Mouse (Mus musculus): ENCODE measurements around the gene Zxdc. TPM values are rescaled to one million over a fixed set of nuclear protein-coding genes. Genes with fewer than 3 reads are reported as not detected.

Gene Zxdc
- total and polyA plus RNA-seq, 3 experiments: 8.6 to 10.7 TPM; not detected in 1

DNA sequence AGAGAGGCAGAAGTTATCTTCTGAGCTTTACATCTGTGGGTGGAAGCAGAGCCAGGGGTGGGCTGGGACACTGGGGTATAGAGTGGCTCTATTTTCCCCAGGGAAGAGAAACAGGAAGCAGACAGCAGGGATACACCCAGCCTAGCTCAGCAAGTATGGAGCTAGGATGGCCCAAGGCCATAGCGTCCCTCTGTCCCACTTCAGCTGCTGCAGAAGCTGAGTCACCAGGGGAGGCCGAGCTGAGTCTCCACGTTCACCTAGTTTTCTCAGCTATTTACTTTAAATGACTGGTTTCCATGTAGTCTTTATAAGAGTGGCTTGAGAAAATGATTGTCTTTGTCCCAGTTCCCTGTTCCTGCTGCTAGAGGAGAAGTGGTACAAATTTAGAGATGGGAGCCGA, 20.8 kb upstream of the Zxdc start:
- H3K27me3 ChIP-seq (ENCODE audit: control insufficient read depth in 1 of 2, insufficient read depth in 2 of 2, low read length in 2 of 2): 0 out of 4 replicates have a peak, but pooled peaks cover 0 to 2% of the 10 kb centered on the region in 2 experiments
- TF ChIP-seq EP300 (IDR thresholded peaks at IDR 0.05; ENCODE audit: low read depth in 1 of 2, low read length in 2 of 2) (no peak), SMC3 (IDR thresholded peaks at IDR 0.05; ENCODE audit: low read depth, low read length) (no peak), GABPA (IDR thresholded peaks at IDR 0.05; ENCODE audit: low read depth, low read length) (no peak), POLR2AphosphoS2 (IDR thresholded peaks at IDR 0.05; ENCODE audit: low read length) (no peak), BHLHE40 (IDR thresholded peaks at IDR 0.05; ENCODE audit: borderline replicate concordance, low read depth, low read length) (no peak), TAL1 (IDR thresholded peaks at IDR 0.05; ENCODE audit: low read length) (no peak), HCFC1 (IDR thresholded peaks at IDR 0.05; ENCODE audit: low read depth, low read length) (no peak), CHD2 (IDR thresholded peaks at IDR 0.05; ENCODE audit: low read length) (no peak), ZKSCAN1 (IDR thresholded peaks at IDR 0.05; ENCODE audit: low read depth, low read length) (no peak), MAX (IDR thresholded peaks at IDR 0.05; ENCODE audit: low read length) (no peak), RCOR1 (IDR thresholded peaks at IDR 0.05; ENCODE audit: low read depth, low read length) (no peak), TCF12 (IDR thresholded peaks at IDR 0.05; ENCODE audit: low read depth, low read length) (no peak), USF2 (IDR thresholded peaks at IDR 0.05; ENCODE audit: borderline replicate concordance in 1 of 2, insufficient read depth in 1 of 2, low read depth in 1 of 2, low read length in 2 of 2) (no peak), TBP (IDR thresholded peaks at IDR 0.05; ENCODE audit: low read depth, low read length) (no peak), NELFE (IDR thresholded peaks at IDR 0.05; ENCODE audit: low read depth, low read length) (no peak), UBTF (IDR thresholded peaks at IDR 0.05; ENCODE audit: borderline replicate concordance, insufficient read depth, low read depth, low read length) (no peak)

GRCm38 (mm10) chr6:90350011-90350410, 19.3 kb upstream of the Zxdc start:
- H3K4me1 ChIP-seq (ENCODE audit: control insufficient read depth in 1 of 2, insufficient read depth in 2 of 2, low read length in 2 of 2): no peaks in the 10 kb centered on the region
- H3K9ac ChIP-seq (ENCODE audit: control insufficient read depth, low read depth, low read length, poor library complexity, severe bottlenecking): no peak overlapping the region
- no peaks in the 10 kb centered on the region for H3K79me2 ChIP-seq (ENCODE audit: control insufficient read depth, insufficient read depth, low read length, poor library complexity)
- no peaks in the 10 kb centered on the region for H3K9me3 ChIP-seq (replicated peaks; ENCODE audit: insufficient read depth, low read length)
- no peak overlapping the region for H3K4me3 ChIP-seq (ENCODE audit: control insufficient read depth in 1 of 2, insufficient read depth in 1 of 2, low read depth in 2 of 2, low read length in 2 of 2)
- no peak for DNase-seq (ENCODE audit: low read depth, low spot score)
- no peak for TF ChIP-seq RCOR1 (IDR thresholded peaks at IDR 0.05; ENCODE audit: low read depth, low read length)
- no peak for TF ChIP-seq MYC (IDR thresholded peaks at IDR 0.05; ENCODE audit: low read depth, low read length)
- no peak for TF ChIP-seq BHLHE40 (IDR thresholded peaks at IDR 0.05; ENCODE audit: borderline replicate concordance, low read depth, low read length)
- TF ChIP-seq ZC3H11A (IDR thresholded peaks at IDR 0.05; ENCODE audit: low read depth, low read length): no peak
- no peak for TF ChIP-seq GABPA (IDR thresholded peaks at IDR 0.05; ENCODE audit: low read depth, low read length)
- TF ChIP-seq ZMIZ1 (IDR thresholded peaks at IDR 0.05; ENCODE audit: low read depth, low read length): no peak
- TF ChIP-seq MXI1 (IDR thresholded peaks at IDR 0.05; ENCODE audit: low read depth, low read length): no peak
- no peak overlapping the region for H3K27ac ChIP-seq (ENCODE audit: control insufficient read depth, low read depth, low read length)
- H3K27me3 ChIP-seq (ENCODE audit: control insufficient read depth in 1 of 2, insufficient read depth in 2 of 2, low read length in 2 of 2): 0 out of 4 replicates have a peak, but pooled peaks cover 0 to 2% of the 10 kb centered on the region in 2 experiments
- H3K36me3 ChIP-seq (ENCODE audit: control insufficient read depth in 1 of 2, insufficient read depth in 2 of 2, low read length in 2 of 2): no peaks in the 10 kb centered on the region

More for the DNA sequence above, 20.8 kb upstream of the Zxdc start:
- Histone ChIP-seq H3K79me2 (ENCODE audit: control insufficient read depth, insufficient read depth, low read length, poor library complexity) (no peaks in the 10 kb centered on the region), H3K9ac (ENCODE audit: control insufficient read depth, low read depth, low read length, poor library complexity, severe bottlenecking) (no peak overlapping the region), H3K4me3 (ENCODE audit: control insufficient read depth in 1 of 2, insufficient read depth in 1 of 2, low read depth in 2 of 2, low read length in 2 of 2) (no peak overlapping the region), H3K36me3 (ENCODE audit: control insufficient read depth in 1 of 2, insufficient read depth in 2 of 2, low read length in 2 of 2) (no peaks in the 10 kb centered on the region), H3K27ac (ENCODE audit: control insufficient read depth, low read depth, low read length) (no peak overlapping the region), H3K4me1 (ENCODE audit: control insufficient read depth in 1 of 2, insufficient read depth in 2 of 2, low read length in 2 of 2) (no peaks in the 10 kb centered on the region), H3K9me3 (replicated peaks; ENCODE audit: insufficient read depth, low read length) (no peaks in the 10 kb centered on the region)
- no peak for DNase-seq (ENCODE audit: low read depth, low spot score)

Measured in MEL (cell line).